Mouse (Mus musculus) kidney, adult 2 months (tissue): ENCODE measurements around the gene Ankrd11. TPM values are rescaled to one million over a fixed set of nuclear protein-coding genes. Genes with fewer than 3 reads are reported as not detected.

Source experiments
- DNase-seq: peaks from one replicate; pipeline ENCODE4 v3.0.0; 2021
- H3K27ac ChIP-seq: fragments of 200-500 bp; 2 replicates; pipeline ENCODE4 v1.5.1; 2012; ENCODE audit warnings: low read depth, low read length, control low read depth, inconsistent platforms; ENCODE audit not compliant: insufficient read depth
- H3K27me3 ChIP-seq: fragments of 200-500 bp; replicated peaks from 2 replicates; pipeline ENCODE4 v1.6.1; 2012; ENCODE audit warnings: mild to moderate bottlenecking, moderate library complexity, low read length, inconsistent platforms; ENCODE audit not compliant: control insufficient read depth, insufficient read depth
- H3K36me3 ChIP-seq: fragments of 200-500 bp; 2 replicates; pipeline ENCODE4 v1.6.1; 2012; ENCODE audit warnings: mild to moderate bottlenecking, moderate library complexity, low read length, inconsistent platforms; ENCODE audit not compliant: control insufficient read depth, insufficient read depth
- H3K4me1 ChIP-seq: fragments of 200-500 bp; 2 replicates; pipeline ENCODE4 v1.6.1; 2011; ENCODE audit warnings: low read length; ENCODE audit not compliant: control insufficient read depth, insufficient read depth
- H3K4me3 ChIP-seq: fragments of 200-500 bp; 2 replicates; pipeline ENCODE4 v1.5.1; 2011; ENCODE audit warnings: mild to moderate bottlenecking, low read depth, low read length, control low read depth; ENCODE audit not compliant: insufficient read depth
- CTCF ChIP-seq: fragments of 200-500 bp; conservative IDR thresholded peaks from 2 replicates; pipeline ENCODE4 v1.5.1; 2011; ENCODE audit warnings: low read depth, mild to moderate bottlenecking, control low read depth, low read length, moderate library complexity, mixed read lengths; ENCODE audit not compliant: insufficient read depth, insufficient read length
- POLR2A ChIP-seq: fragments of 200-500 bp; IDR thresholded peaks from one replicate; pipeline ENCODE4 v1.6.1; 2011; ENCODE audit warnings: low read depth, low read length, control low read depth
- WGBS: fragments of 180-500 bp; shearing (Covaris S2); methylation state at CpG from one replicate; pipeline ENCODE4 v1.1.7; 2018; 5-methylcytosine and 5-hydroxymethylcytosine counted together
- polyA plus RNA-seq: library from polyadenylated mRNA; depleted of rRNA; stranded (reverse); fragments of >200 nt; gene quantifications from 2 replicates; pipeline ENCODE4 v1.2.3, GENCODE M21; 2012

Ankrd11 gene
- polyA plus RNA-seq, 1 experiment, result 32.7 TPM

GRCm38 (mm10) chr8:122988955-122989354 is 53.1 kb downstream of the Ankrd11 start:
- WGBS, result 42% methylated on average over 3 of the region's 3 CpGs
- peak; percentile 63 for DNase-seq
- no peak for TF ChIP-seq POLR2A
- TF ChIP-seq CTCF, result no peak
- Histone ChIP-seq H3K27me3 (no peaks in the 10 kb centered on the region), H3K4me1 (peaks cover 47% of the 10 kb centered on the region), H3K4me3 (no peak overlapping the region), H3K27ac (no peak overlapping the region), H3K36me3 (no peaks in the 10 kb centered on the region)

GRCm38 (mm10) chr8:122987255-122987654 is 54.8 kb downstream of the Ankrd11 start:
- WGBS, result 6% methylated on average over 2 of the region's 2 CpGs
- Histone ChIP-seq H3K4me3 (no peak overlapping the region), H3K27me3 (no peaks in the 10 kb centered on the region), H3K36me3 (no peaks in the 10 kb centered on the region), H3K4me1 (peaks cover 46% of the 10 kb centered on the region), H3K27ac (no peak overlapping the region)
- TF ChIP-seq POLR2A (no peak), CTCF (no peak)
- DNase-seq, result no peak

- no peak overlapping the region for H3K27ac ChIP-seq
- H3K4me1 ChIP-seq, result peaks cover 42% of the 10 kb centered on the region
- no peak overlapping the region for H3K4me3 ChIP-seq
- 62% methylated on average over 8 of the region's 8 CpGs for WGBS
- no peak for TF ChIP-seq CTCF
- no peak for TF ChIP-seq POLR2A
- H3K36me3 ChIP-seq, result no peaks in the 10 kb centered on the region
- no peak for DNase-seq
- no peaks in the 10 kb centered on the region for H3K27me3 ChIP-seq
Measured at GRCm38 (mm10) chr8:122986501-122987184, 55.4 kb downstream of the Ankrd11 start.

- WGBS, result 76% methylated on average over 3 of the region's 3 CpGs
- Histone ChIP-seq H3K36me3 (no peaks in the 10 kb centered on the region), H3K4me3 (no peak overlapping the region), H3K27me3 (no peaks in the 10 kb centered on the region), H3K27ac (no peak overlapping the region), H3K4me1 (peaks cover 33% of the 10 kb centered on the region)
- no peak for TF ChIP-seq POLR2A
- TF ChIP-seq CTCF, result no peak
- DNase-seq, result no peak
Measured at GRCm38 (mm10) chr8:122984175-122984574, 57.9 kb downstream of the Ankrd11 start.

GRCm38 (mm10) chr8:122983178-122983942 is 58.7 kb downstream of the Ankrd11 start:
- TF ChIP-seq CTCF (peak; percentile 61), POLR2A (no peak)
- Histone ChIP-seq H3K36me3 (no peaks in the 10 kb centered on the region), H3K4me3 (no peak overlapping the region), H3K27ac (no peak overlapping the region), H3K27me3 (no peaks in the 10 kb centered on the region), H3K4me1 (peaks cover 33% of the 10 kb centered on the region)
- peak; percentile 67 for DNase-seq
- 38% methylated on average over 19 of the region's 19 CpGs for WGBS

GRCm38 (mm10) chr8:122981646-122982045 is 60.4 kb downstream of the Ankrd11 start:
- no peak for TF ChIP-seq POLR2A
- no peak for TF ChIP-seq CTCF
- Histone ChIP-seq H3K4me1 (peaks cover 30% of the 10 kb centered on the region), H3K27ac (no peak overlapping the region), H3K4me3 (no peak overlapping the region), H3K36me3 (no peaks in the 10 kb centered on the region), H3K27me3 (no peaks in the 10 kb centered on the region)
- WGBS, result 61% methylated on average over 5 of the region's 5 CpGs
- DNase-seq, result no peak

- peaks cover 27% of the 10 kb centered on the region for H3K4me1 ChIP-seq
- TF ChIP-seq POLR2A (no peak), CTCF (no peak)
- H3K4me3 ChIP-seq, result no peak overlapping the region
- no peaks in the 10 kb centered on the region for H3K27me3 ChIP-seq
- 41% methylated on average over 10 of the region's 10 CpGs for WGBS
- no peak for DNase-seq
- no peaks in the 10 kb centered on the region for H3K36me3 ChIP-seq
- no peak overlapping the region for H3K27ac ChIP-seq
Measured at GRCm38 (mm10) chr8:122979865-122980509, 62.1 kb downstream of the Ankrd11 start.
